Mouse (Mus musculus): Measurements from ENCODE around the gene Zbtb42.

DNA sequence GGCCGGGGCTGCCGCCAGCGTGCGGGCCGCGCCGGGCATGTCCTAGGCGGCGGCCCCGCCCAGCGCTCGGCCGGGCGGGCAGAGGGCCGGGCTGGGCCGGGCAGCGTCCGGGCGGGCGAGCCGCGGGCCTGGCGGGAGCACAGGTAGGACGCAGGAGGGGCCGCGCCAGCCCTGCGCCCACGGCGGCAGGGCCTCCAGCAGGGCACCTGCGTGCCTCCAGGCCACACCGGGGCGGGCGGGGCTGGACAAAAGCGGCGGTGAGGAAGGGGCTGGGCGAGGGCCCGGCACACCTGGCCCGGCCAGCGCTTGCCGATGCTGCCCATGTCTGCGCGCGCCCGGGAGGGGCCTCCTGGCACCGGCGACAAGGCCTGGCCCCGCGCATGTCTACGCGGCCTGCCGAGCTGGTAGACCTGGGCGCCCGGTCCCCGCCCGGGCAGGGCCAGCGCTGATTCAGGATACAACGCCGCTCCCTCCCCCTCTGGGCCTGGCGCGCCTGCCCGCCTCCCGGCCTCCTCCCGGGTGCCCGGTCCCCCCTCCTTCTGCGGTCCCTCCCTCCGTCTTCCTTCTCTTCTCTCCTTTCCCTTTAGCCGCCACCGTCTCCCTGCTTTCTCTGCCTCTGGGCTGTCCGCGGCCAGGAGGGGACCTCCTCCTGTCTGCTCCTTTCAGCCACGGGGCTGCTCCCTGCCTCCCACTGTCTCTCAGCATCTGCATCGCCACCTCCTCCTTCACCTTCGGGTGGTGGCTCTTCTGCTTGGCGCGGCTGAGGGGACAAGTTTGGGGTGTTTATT lies 43.8 kb downstream of the Zbtb42 start:
- TF ChIP-seq CTCF (IDR thresholded peaks at IDR 0.05; ENCODE audit: extremely low read depth, insufficient read depth, low read length) (no peak), POLR2A (IDR thresholded peaks at IDR 0.05; ENCODE audit: extremely low read depth, insufficient read depth, low read length) (0 out of 2 replicates have a peak, but pooled peaks have one; percentile 9)

All from cortical plate, adult 2 months (tissue).